Mouse (Mus musculus) E14TG2a.4 (cell line): ENCODE data around the gene Gtf2f1.

Experiments used
- CTCF ChIP-seq: conservative IDR thresholded peaks from 2 replicates; pipeline ENCODE4 v1.5.1; 2014; ENCODE audit warnings: low read length
- NANOG ChIP-seq: IDR thresholded peaks from 2 replicates; pipeline ENCODE4 v1.6.1; 2014; ENCODE audit warnings: borderline replicate concordance, low read length, mixed read lengths

DNA sequence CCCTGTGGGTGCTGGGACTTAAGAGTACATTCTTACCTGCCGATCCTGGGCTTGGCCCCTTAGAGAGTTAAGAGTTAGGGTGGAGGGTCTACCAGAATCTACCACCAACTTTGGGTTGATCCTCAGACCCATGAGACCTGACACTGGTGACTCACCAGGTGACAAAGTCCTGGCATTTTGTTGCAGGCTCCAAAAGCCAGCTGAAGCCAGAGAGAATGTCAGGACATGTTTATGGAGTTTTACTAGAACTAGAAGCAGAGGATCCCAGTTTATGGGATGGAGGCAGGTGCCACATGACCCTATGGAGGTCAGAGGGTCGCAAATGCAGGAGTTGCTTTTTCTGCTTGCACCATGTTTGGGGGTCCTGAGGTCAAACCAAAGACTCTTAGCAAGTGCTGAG, 14.6 kb downstream of the Gtf2f1 start:
- TF ChIP-seq CTCF: no peak
- TF ChIP-seq NANOG: no peak
